Mouse (Mus musculus): ENCODE measurements around the gene 1810037I17Rik.

1810037I17Rik gene

DNA sequence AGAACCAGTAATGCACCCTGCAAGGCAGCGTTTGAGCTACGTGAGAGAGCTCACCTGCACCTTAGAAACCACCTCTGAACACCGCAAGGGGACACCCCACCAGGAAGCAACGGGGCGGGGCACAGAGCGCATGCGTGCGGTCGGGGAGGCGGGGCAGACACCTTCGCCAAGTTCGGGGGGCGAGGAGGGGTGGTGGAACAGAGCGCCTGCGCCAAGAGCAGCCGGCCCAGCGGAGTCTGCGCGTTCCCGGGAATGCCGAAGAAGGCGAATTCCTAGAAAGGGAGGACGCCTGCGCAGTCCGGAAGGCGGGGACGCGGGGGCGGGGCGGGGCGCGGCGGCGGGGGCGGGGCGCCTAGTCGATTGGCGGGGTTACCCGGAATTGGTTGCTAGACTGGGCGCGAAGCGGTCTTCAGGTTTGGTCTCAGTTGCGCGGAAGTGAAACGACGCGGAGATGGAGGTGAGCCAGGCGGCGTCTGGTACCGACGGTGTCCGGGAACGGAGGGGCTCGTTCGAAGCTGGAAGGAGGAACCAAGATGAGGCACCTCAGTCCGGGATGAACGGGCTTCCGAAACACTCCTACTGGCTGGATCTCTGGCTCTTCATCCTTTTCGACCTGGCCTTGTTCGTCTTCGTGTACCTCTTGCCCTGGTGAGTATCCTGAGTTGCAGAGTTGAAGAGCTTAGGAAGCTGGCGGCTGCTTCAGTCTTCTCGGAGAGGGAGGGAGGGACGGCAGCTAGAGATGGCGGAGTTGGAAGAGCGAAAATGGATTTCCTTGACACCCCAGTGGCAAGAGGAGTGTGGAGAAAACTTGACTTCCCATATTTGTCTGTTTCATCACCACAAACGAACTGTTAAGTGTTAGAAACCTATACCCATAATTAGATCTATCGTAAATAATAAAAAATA is at the start of gene 1810037I17Rik:
Gene 1810037I17Rik, plus strand, starts transcription at position 195 of the 906 bp plus-strand sequence.
- peak; percentile 92 to 95 for DNase-seq

DNA sequence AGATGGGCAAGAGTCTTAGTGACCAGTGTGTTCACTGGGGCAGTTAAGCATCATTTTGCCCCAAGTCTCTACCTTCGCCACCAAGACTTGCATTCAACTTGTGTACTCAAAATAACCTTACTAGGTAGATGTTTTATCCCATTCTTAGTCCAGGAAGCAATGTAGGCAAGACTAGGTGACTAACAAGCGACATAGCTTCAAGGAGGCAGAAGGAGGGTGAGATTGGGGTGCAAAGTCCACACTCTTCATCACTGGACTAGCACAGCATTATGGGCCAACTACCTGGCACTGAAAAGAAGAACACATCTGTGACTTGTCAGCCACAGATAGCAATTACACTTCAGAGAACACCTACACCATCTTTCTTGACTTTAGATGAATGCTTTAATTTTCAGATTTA is 47.1 kb upstream of the 1810037I17Rik start:
- DNase-seq = no peak

DNA sequence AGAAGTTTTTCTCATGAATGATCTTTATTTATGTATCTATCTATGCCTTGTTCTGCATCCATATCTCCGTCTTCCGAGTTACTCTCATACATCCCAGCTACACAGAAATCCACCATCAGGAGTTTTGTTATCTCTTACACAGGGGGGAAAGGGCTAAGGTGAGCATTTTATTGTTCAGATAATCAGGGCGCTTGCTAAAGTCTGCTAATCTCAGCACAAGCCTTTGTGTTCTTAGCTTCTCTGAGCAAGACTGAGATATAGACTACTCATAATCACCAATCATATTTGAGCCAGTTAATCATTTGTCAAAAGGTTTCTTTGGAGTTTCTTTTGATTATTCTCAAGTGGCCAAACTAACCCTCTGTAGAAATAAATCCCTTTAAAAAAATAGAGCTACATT is 46.5 kb upstream of the 1810037I17Rik start:
- no peak for DNase-seq

DNA sequence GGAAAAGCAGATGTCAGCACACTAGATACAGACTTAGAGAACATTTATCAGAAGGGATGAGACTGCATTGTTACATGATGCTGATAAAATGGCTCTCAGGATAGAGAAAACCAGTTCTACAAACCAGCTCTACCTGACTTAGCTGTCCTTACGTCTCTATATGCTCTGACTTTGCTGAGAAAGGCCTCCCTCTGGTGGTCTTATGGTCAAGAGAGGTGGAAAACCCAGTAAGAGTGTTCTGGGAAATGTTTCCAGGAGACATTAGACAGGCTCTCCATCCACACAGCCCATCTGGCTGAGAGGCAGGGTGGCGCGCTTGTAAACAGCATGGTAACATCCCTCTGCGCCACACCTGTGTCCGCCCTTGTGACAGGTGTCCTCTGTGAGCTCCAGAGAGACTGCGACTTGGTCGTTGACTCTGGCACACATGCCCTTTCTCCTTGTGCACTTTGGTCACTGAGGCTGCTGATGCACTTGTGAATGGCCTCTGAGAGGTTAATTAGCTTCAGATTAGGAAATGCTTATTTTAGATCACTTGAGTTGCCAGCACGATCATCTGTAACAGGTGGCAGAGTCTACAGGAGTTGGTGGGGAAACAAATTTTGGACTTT is 45.2 kb upstream of the 1810037I17Rik start:
- no peak for DNase-seq

DNA sequence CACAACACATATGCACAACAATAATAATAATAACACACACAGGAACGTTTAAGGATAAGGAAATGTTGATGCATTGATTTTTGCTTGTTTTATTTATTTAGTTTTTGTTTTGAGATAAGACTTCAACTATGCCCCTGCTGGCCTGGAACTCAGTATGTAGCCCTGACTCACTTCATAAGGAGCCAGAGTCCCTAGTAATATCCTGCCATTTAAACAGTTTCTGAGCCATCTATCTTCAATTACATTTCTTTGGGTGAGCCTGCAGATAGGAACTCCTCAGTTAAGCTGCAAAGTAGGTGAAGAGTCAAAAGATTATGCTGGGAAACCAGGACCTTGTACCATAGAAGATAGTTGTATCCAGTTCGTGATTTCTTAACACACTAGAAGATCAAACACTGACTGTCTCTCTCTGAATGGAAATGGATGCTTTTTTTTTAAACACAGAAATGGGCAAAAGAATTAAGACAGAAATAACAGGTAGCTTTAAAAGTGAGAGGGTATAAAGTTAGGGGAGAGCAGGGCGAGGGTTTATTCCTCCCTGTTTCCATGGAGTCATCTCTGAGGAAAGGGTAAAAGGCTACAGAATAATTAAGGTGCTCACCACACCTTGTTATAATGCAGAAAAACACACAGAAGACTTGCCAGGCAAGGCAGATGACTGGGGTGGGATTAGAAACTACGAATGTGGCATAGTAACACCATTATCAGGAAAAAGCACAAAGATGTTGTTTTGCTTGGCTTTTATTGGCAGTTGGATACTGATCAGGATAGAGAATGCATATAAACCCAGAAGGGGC is 36.3 kb upstream of the 1810037I17Rik start:
- no peak for DNase-seq

DNA sequence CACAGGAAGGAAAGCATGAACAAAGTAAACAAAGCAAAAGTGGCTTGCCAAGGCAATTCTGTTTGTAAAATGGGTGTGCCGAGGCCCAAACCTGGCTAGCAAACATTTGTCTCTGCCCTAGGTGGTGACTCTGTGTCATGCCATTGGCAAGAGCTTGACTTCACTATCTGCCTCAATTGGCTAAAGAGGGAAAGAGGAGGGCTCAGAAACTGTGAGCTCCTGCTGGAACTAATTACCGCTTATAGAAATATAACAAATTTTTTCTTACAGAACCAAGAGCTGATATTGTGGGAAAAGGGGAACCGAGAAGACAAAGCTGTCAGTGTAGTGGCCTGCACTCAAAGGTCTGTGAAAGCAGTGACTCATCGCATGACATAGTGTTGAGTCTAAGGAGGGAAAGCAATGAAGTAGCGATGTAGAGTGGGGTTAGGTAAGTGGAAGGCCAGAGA is 35.6 kb upstream of the 1810037I17Rik start:
- no peak for DNase-seq

DNA sequence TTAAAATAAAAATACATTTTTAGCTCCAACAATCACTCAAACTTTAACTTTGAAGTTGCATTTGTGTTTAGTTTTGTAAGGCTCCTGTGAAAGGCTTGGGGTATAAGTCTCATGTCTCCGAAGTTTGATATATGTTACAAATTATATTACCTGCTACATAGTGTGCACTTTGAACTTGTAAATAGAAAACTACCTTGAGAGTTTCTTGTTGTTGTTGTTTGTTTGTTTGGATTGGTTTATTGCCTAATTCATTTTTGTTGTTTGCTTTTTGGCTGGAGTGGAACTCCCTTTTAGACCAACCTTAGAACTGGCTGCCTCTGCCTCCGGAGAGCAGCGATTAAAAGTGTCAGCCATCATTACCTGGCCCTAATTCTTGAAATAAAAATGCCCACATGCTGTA is 29.2 kb upstream of the 1810037I17Rik start, which contains the start of gene Fabp2:
Gene Fabp2, plus strand, starts transcription at position 301 of the 400 bp plus-strand sequence.
- no peak for DNase-seq

DNA sequence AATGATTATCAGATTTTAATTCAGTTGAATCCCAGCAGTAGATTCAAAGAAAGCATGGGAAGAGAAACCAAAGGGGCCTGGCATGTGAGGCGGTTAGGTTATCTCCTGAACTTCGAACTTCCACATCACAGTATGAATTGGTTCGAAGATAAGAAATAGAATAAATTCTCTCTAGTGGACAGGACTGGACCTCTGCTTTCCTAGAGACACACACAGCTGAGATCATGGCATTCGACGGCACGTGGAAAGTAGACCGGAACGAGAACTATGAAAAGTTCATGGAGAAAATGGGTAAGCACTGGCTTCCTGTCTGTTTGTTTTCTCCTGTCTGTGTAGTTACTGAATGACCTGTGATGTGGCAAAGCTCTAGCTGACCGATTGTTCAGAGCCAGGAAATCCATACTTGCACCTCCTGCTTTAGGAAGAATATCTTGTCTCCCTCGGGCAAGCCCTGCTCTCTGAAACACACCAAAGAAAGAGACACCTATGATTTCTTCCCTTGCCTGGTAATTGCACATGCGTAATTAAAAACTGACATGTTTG is 28.7 kb upstream of the 1810037I17Rik start:
- no peak for DNase-seq

DNA sequence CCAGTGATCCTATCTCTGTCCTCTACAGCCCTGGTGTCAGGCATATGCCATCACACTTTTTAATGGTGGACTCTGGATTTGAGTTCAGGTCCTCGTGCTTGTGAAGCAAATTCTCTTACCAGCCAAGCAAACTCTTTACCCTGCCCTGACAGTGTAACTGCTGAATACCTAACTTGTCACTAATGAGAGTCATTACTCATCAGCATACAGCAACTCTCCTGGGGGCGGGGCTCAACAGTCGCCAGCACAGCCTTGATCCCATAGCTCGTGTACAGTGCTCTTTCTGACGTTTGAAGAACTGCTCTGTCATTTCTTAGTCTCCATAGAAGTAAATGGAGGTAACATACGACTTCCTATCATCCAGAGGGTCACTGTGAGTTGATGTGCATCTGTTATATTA is 25.7 kb upstream of the 1810037I17Rik start:
- no peak for DNase-seq

DNA sequence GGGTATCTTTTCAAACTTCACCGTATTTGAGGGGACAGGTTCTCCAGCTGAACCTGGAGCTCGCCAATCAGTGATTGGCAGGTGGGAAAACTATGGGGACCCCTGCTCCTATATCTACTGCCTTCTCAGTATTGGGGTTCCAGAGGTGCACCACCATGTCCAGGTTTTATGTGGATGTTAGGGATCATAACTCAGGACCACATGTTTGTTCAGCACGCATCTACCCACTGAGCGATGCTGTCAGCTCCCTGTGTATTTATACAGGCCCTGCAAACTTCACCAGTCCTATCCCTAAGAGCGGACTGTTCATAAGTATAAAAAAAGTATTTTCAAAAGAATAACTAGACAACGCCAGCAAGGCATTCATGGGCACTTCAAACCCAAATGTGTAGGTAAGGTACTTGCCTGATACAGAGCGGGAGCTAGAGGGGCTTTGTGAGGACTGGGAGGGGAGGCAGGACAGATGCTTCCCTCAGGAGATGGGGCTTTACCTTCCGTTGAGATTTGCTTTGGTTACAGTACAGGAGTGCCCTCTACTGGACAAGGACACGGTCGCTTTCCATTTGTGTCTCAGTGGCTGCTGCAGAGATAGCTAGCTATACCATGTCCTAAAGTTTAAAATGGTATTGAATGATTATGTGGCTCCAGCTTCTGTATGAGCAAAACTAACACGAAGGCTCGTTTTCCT is 20.1 kb upstream of the 1810037I17Rik start:
- peak; percentile 26 to 37 for DNase-seq

DNA sequence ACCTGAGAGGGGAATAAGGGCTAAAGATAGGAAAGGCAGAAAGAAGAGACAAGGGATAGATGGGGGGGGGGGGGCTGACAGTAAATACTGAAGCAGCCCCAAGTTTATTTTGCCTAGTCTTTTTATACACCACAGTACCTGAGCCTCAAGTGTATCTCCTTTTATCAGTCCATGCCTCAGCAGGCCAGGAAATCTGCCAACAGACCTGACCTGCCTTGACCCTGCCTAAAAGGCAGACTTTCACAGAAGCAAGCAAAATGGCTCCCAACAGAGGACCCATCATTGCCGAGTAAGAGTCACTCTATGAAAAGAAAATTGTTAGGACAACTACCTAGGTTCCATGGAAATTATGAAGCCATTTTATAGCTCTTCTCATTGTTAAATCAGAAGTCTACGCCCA is 16.2 kb upstream of the 1810037I17Rik start:
- DNase-seq = no peak

DNA sequence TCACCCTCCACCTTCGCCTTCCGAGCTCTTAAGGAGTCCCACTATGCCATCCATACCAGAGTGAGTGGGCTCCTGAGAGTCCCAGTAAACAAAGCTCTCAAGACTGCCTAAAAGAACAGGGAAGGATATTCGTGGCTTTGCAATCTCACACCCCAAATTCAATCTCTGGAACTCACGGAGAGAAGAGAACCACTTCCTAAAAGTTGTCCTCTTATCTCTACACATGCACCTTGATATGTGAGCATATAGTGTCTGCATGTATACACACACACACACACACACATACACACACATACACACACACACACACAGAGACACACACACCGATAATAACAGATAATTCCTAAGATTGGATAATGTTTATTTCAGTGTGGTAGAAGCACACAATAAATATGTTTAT is 8.5 kb upstream of the 1810037I17Rik start:
- DNase-seq = no peak

DNA sequence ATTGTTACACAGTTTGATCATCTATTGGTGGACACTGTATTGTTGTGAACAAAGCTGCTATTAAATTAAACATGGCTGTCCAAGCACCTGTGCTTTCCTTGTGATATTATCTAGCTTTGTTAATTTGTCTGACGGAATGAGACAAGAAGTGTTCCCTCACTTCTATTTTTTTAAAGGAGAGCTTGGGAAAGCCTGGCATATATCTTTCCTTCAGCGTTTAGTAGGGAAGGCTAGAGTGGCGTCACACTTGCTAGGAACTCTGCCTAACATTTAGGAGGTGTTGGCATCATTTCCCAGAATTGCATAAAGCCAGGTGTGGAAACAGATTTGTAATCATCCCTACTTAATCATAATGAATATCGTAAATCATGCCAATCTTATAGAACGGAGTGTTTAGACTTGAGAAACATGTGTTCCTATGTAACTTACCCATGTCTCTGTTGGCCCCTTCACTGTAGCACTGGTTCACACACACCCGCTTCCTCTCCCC is 7.8 kb upstream of the 1810037I17Rik start:
- no peak for DNase-seq

DNA sequence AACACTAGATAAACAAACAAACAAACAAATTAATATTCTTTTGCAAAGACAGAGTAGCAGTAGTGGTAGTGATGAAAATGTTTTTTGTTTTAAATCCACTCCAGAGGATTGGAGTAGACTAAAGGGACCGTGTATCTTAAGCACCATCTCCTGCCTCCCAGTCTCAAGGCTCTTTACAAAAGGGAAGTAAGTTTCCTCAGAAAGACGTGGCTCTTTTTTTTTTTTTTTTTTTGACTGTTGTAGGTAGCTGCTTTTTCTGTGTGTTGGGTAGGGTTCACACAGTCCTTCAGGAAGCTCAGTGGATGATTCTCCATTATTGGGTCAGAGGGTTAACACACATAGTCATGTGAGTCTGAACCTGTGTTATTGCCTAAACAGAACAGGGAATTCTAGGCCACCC is 5.3 kb upstream of the 1810037I17Rik start:
- DNase-seq = no peak

DNA sequence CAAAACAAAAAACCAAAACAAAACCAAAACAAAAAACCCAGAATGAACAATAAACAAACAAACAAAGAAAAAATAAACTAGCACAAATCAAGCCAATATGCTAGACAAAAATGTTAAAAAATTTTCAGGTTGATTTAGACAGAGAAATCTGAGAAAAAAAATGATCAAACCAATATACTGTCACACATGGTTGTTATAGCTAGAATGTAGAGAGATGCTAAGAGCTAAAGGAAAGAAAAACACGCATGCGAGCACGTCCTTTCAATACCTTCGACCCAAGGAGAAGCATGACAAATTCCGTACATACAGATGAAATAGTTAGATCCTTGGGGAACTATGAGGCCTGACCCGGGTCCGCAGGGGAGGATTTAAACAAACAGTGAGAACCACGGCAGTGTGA is 4.7 kb upstream of the 1810037I17Rik start, which contains the start of gene Gm10959:
Gene Gm10959, minus strand, starts transcription at position 101 of the 400 bp plus-strand sequence.
- no peak for DNase-seq

DNA sequence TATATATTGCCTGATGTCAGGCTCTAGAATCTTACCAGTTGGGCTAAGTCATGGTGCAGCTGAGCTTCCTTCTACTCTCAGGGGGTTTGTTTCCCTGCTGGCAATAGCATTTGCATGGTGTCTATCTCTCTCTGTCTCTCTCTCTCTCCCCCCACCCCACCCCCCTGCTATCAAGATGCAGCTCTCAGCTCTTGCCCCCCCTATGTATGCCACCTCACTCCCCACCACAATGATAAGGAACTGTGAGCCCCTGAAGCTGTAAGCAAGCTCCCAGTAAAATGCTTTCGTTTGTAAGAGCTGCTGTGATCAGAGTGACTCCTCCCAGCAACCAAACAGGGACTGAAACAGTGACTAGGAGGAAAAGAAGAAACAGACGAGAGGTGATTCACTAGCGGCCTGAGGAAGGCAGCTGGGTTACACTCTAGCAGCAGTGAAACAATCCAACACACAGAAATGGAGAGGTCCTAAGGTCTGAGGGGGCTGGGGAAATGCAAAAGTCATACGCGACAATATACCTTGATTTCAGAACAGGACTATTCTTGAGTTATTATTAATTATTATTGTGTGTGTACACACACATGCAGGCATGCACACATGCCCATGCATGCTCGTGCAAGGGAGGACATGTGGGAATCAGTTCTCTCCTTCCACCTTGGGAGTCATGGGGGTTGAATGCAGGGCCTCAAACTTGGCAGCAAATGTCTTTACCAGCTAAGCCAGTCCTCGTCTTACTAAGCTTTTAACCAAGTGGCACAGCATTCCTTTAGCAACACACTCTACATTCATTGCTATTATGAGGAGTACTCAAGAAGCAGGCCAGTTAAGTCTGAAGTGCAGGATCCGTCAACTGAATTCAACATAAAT is 3.2 kb upstream of the 1810037I17Rik start:
- no peak for DNase-seq

DNA sequence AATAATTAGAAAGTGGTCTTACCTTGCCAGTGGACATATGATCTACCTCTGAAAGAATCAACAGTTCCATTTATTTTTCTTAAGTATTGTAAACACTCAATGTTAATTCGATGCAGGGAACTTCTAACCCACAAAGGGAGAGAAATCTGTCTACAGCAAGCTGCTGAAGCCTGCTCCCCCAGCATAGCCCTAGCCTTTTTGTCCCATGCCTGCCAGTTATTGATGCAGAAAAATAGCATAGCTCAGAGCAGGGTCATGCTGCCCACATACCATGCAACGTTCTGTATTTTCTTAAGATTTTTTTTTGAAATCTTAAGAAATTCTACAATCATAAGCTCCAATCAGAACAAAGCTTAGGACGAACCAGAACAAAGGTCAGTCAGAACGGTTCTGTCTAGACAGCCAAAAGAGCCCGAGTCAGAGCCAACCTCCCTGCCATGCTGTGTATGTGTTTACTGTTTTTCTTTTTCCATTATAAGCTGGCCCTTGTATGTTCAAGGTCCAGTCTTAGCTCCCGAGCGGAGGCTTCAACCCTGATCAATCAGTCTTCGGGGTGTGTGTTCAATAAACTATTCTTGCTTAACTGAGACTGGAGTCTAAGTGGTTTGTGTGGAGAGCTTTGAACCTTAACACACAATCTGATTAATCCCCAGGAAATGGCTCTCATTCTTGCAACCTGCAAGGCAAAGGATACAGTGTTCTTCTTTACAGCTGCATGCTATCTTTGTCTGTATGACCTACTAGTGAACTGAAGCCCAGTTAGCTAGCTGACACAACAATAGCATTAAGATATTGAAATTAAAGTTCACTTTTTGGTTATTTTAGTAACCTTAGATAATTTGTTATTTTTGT is 2.1 kb upstream of the 1810037I17Rik start:
- no peak for DNase-seq

DNA sequence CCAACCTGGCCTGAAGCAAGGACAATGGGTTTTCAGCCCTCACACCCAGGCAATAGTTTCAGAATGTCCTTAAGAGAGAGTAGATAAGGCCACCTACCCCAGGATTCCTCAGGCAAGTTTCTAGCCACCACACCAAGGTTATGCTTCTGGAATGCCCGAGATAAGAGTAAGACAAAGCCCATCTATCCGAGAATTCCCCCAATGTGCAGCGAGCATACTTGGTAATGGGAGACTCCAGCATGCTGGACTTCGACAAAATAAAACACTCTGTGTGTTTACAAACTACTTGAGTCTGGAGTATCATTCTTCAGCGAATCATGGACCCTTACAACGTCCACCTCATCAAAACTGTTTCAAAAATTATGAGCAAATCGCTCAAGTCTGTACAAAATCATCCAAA is 856 bp upstream of the 1810037I17Rik start:
- DNase-seq = no peak

DNA sequence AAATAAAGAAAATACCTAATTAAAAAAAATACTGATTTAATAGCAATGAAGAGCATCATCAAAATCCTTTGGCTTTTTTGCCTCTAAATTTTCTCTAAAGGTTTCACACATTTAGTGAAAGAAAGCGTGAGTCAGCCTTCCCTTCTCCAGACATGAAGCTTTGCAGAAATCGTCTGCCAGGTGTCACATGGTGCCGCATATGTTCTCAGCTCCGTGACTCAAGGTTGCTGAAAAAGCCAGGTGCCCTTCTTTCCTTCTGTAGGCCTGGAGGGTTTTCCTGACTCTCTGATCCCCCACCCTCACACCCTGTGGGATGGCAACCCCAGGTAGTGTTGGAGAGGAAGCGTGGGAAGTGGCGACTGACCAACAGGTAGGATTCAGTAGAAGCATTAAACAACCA is 5.7 kb downstream of the 1810037I17Rik start:
- peak; percentile 21 to 32 for DNase-seq

DNA sequence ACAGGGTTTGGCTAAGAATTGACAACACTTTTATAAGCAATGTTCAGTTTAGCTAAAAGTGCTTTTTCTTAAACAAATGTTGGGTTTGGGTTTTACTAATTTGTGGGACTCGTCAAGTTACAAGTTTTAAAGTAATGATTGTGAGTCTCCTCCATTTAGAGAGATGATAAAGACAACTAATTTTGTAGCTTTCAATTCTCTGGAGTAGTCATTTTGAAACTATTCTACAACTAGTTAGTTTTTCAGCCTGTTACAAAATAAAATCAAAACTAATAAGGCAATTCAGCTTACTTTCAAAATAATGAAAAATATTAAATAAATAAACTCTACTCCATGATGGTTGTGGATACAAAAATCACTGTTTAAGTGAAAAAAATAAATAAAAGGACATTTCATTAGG is 8.5 kb downstream of the 1810037I17Rik start:
- no peak for DNase-seq
